Mouse (Mus musculus): ENCODE data around the gene Lypd6b.

Gene Lypd6b

GRCm38 (mm10) chr2:49890727-49891126, 103.2 kb downstream of the Lypd6b start:
- CTCF ChIA-PET = no interaction called here
- POLR2A ChIA-PET = interaction anchor here in 1 of 4 experiments (0.7 kb wide), 1 partner anchor 256 kb away, joined by 3 read pairs; no protein-coding TSS in a partner anchor

- CTCF ChIA-PET = interaction anchor here in 1 of 4 experiments (1.2 kb wide), 1 partner anchor 146 kb away, joined by 3 read pairs; no protein-coding TSS in a partner anchor
- POLR2A ChIA-PET = no interaction called here
Observed at GRCm38 (mm10) chr2:49909838-49910407, 122.4 kb downstream of the Lypd6b start.

- ChIA-PET POLR2A (no interaction called here), CTCF (no interaction called here)
Observed at GRCm38 (mm10) chr2:49911296-49912034, 124.0 kb downstream of the Lypd6b start.

DNA sequence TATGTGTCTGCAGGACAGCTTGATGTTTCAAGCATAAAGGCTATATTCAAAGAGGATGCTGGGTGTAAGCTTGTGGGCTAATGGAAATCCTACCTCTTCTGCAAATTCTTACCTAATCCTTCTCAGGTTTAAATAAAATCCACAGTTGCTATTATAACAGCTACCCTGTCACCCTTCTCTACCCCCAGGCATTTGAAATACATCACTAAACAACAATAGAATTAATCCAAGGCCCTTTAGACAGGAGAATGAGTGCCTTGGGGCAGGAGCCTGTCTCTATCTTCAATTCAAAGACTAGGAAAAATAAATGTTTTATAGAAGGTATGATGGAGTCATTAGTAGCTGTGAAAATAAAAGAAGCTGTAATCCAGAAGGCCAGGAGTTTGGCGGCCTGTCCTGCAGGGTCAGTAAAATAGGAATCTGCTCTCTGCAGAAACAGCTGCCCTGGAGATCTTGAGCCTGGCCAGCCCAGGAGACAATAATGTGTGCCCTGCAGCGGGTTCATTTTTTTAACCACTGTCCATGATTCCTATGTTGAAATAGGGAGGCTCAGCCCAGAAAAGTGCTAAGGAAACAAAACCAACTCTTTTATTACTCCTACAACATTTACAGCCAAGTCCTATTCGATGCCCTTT, 124.9 kb downstream of the Lypd6b start:
- CTCF ChIA-PET = no interaction called here

DNA sequence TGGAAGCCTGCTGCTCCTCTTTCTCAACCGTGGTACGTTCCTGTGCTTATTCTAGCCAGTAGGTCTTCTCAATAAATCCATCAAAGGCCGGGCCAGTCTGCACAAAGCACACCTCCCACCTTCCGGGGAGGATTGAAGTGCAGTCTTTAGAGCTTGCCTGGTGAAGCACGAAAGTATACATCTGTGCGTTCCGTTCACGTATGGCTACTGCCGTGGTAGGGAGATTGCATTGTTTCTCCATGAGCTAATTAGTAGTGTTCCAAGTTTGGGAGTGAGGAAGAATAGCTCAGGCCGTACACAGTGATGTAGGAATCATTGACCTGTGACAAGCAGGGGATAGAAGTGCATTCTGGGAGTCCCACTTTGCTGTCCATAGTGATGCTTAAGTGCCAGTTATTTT, 130.0 kb downstream of the Lypd6b start:
- CTCF ChIA-PET = no interaction called here
- POLR2A ChIA-PET = no interaction called here

More for the DNA sequence above, 124.9 kb downstream of the Lypd6b start:
- POLR2A ChIA-PET = no interaction called here

- CTCF ChIA-PET = no interaction called here
Observed at GRCm38 (mm10) chr2:49918132-49918531, 130.6 kb downstream of the Lypd6b start.

DNA sequence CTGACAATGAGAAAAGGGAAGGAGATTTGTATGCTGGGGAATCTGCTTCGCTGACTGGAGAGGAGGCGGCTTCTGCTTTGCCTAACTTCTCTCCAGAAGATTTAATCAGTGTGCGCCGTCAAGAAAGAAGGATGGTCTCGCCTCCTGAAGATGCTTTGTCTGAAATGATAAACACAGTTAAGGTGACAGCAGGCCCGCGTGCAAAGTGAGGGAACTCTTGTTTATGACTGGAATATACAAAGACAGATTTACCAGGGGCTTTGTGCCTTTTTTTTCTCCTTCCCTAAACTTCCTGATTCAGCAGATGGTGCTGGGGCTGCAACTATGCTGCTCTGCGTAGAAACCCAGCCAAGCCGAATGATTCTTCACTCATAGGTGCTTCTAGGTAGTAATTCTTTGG, 131.2 kb downstream of the Lypd6b start:
- CTCF ChIA-PET = no interaction called here
- POLR2A ChIA-PET = interaction anchor here in 1 of 4 experiments (0.7 kb wide), 1 partner anchor 307 kb away, joined by 3 read pairs; no protein-coding TSS in a partner anchor

More at GRCm38 (mm10) chr2:49918132-49918531, 130.6 kb downstream of the Lypd6b start:
- POLR2A ChIA-PET = interaction anchor here in 1 of 4 experiments (0.7 kb wide), 1 partner anchor 308 kb away, joined by 3 read pairs; no protein-coding TSS in a partner anchor

DNA sequence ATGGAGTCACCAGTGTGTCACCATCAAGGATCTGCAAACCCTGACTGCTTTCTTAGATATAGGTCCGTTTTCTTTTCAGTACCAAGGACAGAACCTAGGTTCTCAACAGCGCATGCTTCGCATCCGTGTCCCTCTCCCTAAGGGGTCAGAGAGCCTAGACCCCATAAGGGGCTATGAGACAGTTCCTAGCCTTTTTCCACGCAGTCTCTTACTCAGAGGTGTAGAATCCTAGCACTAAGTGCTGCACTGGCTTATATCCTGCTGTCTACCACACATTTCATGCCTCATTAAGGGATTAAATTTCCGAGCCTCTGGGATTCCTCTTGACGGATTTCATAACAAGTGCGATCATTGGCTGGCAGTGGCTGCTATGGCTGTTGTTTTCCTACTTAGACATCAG, 134.5 kb downstream of the Lypd6b start:
- ChIA-PET CTCF (no interaction called here), POLR2A (no interaction called here)

- CTCF ChIA-PET = no interaction called here
Observed at GRCm38 (mm10) chr2:49922810-49923209, 135.3 kb downstream of the Lypd6b start.

DNA sequence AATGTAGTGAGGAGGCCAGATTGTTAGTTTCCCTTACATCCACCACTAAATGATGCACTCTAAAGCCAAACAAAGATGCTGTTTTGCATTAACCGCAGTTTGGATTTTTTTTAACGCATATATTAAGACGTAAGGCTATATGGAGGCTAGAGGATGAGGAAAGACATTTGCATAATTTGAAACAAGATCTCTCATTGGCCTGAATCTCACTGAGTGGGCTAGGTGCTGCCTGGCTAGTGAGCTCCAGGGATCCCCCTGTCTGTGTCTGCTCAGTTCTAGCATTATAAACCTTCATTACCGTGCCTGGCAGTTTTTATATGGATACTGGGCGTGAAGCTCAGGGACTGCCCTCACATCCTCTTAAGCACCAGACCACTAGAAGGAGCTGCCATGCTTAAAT, 138.7 kb downstream of the Lypd6b start:
- ChIA-PET CTCF (no interaction called here), POLR2A (no interaction called here)

More at GRCm38 (mm10) chr2:49922810-49923209, 135.3 kb downstream of the Lypd6b start:
- POLR2A ChIA-PET = no interaction called here

- ChIA-PET POLR2A (interaction anchor here in 1 of 4 experiments (0.6 kb wide), 1 partner anchor 88 kb away, joined by 5 read pairs; no protein-coding TSS in a partner anchor), CTCF (no interaction called here)
Observed at GRCm38 (mm10) chr2:49927362-49927761, 139.9 kb downstream of the Lypd6b start.

GRCm38 (mm10) chr2:49929931-49930330, 142.4 kb downstream of the Lypd6b start:
- POLR2A ChIA-PET = no interaction called here
- CTCF ChIA-PET = no interaction called here

GRCm38 (mm10) chr2:49937621-49938020, 150.1 kb downstream of the Lypd6b start:
- ChIA-PET POLR2A (no interaction called here), CTCF (no interaction called here)

DNA sequence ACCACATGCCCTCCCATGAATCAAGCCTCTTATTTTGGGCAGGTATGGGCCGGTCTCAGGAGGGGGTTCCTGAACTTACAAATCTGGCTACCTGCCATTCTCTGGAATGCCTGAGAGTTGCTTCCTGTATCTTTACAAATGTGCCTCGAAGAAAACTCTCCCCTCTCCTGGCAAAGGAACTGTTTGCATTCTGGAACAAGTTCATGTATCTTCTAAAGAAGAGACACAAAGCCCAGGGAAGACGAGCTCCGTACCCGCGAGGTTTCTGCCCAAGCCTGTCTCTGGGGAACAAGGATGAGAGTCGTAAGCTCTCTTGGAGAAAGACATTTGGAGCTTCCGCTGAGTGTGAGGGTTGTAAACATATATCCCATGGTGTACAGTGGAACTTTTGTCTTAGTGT, 150.8 kb downstream of the Lypd6b start:
- ChIA-PET CTCF (interaction anchor here in 1 of 4 experiments (0.7 kb wide), 1 partner anchor 174 kb away, joined by 3 read pairs; no protein-coding TSS in a partner anchor), POLR2A (interaction anchor here in 1 of 4 experiments (0.7 kb wide), 1 partner anchor 183 kb away, joined by 3 read pairs; no protein-coding TSS in a partner anchor)

GRCm38 (mm10) chr2:49940372-49940771, 152.9 kb downstream of the Lypd6b start:
- POLR2A ChIA-PET = no interaction called here

DNA sequence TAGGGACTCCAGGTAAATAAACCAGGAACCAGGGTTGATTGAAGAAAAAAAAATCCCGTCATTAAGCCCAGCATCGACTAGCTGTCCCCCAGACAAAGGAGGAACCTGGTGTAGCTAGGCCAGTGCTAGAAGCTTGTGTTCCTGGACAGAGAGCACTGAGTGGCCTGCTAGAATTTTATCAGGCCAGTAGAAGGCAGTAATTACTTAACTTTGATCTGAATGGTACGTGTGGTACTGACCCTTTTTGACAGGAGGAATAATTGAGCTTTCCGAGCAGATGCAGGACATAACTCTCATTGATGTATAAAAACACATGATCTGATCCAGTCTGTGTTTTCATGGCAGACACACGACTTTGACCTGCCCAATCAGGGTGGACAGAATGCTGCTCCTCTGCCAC, 154.6 kb downstream of the Lypd6b start:
- ChIA-PET POLR2A (interaction anchor here in 1 of 4 experiments (0.6 kb wide), 1 partner anchor 35 kb away, joined by 5 read pairs; no protein-coding TSS in a partner anchor), CTCF (interaction anchor here in 1 of 4 experiments (0.9 kb wide), 1 partner anchor 72 kb away, joined by 3 read pairs; no protein-coding TSS in a partner anchor)

More at GRCm38 (mm10) chr2:49940372-49940771, 152.9 kb downstream of the Lypd6b start:
- CTCF ChIA-PET = interaction anchor here in 1 of 4 experiments (1.2 kb wide), 1 partner anchor 176 kb away, joined by 3 read pairs; no protein-coding TSS in a partner anchor

DNA sequence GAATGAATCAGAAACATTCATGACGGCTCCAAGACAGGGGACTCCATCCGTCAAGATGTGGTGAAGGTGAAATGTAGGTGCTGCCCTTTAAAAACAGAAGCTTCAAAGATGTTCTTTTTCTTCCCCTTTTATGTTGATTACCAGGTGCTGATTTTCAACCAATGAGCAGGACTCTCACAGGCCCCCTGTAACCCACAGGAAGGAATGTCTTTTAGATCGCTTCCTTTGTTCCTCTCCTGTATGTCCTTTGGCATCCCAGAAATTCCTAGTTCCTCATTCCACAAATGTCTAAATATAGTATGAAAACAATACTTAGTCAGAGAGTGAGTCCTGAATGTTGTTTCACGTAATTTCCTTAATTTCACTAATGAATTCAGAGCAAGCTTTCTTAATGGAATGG, 164.2 kb downstream of the Lypd6b start:
- CTCF ChIA-PET = no interaction called here
- POLR2A ChIA-PET = interaction anchor here in 1 of 4 experiments (0.6 kb wide), 1 partner anchor 500 kb away, joined by 3 read pairs; no protein-coding TSS in a partner anchor

- ChIA-PET POLR2A (no interaction called here), CTCF (no interaction called here)
Observed at GRCm38 (mm10) chr2:49952632-49953293, 165.3 kb downstream of the Lypd6b start.

DNA sequence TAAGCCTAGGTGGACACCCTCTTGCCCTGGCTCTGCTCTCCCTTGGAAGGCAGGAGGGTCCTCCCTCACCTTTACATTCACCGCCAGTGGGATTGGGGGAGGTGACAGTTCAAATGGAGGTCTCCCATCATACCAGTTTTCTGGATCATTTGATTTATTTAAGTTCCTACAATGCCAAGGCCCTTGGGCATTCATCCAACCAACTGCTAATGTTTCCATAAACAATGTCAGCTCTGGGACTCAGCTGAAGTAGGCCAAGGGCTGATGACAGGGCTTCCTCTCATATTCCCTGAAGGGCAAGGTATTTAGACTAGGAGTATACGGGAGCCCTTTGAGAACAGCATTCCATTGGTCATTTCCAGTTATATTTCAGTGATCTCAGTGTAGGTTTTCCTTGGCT, 170.0 kb downstream of the Lypd6b start:
- POLR2A ChIA-PET = no interaction called here
- CTCF ChIA-PET = no interaction called here

GRCm38 (mm10) chr2:49961991-49962390, 174.5 kb downstream of the Lypd6b start:
- ChIA-PET POLR2A (no interaction called here), CTCF (no interaction called here)

Data from embryonic stem cell, embryonic (primary cell).